Mouse (Mus musculus) right cerebral cortex, adult 2 months (tissue): ENCODE measurements around the gene Gm49387.
A peak's percentile ranks its signal among the peaks of the same experiment; 100 is the strongest.
"Not testable (repeated sequence)": the region's sequence is repeated elsewhere in the genome, so short reads cannot be mapped to it uniquely, and the experiment has no call there.

Experiments
- DNase-seq, 2 experiments: peaks; one replicate each; pipeline ENCODE4 v3.0.0; 2021 to 2022; ENCODE audit warnings: low spot score in 2 of 2

Gene Gm49387

GRCm38 (mm10) chr14:31640890-31641505, 320 bp upstream of the Gm49387 start, which contains the start of the genes Btd and Hacl1:
Gene Btd (plus strand): TSS chr14:31641028.
Gene Hacl1 (minus strand): TSS chr14:31641286.
- DNase-seq = peak; percentile 87 to 88

DNA sequence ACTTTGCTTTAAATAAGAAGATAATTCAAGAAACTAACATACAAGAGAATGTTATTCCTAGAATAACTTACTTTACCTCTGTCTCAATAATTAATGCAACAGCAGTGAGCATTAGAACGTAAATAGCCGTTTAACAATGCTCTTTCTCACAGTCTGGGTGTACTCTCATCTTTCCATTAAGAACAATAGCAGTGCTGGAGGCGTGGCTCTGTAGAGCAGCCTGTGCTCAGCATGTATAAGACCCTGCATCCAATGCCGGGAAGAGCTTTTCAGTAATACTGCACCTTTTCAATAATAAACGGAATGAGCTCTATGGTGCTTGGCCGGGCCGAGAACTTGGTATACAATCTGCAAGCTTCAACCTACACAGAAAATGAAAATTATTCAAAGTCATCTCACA, 10.0 kb downstream of the Gm49387 start:
- DNase-seq = no peak

- peak; percentile 58 for DNase-seq
Observed at GRCm38 (mm10) chr14:31622748-31623147, 17.9 kb downstream of the Gm49387 start.

GRCm38 (mm10) chr14:31620591-31621223, 20.0 kb downstream of the Gm49387 start:
- no peak for DNase-seq

GRCm38 (mm10) chr14:31617997-31618396, 22.7 kb downstream of the Gm49387 start:
- DNase-seq = no peak

DNA sequence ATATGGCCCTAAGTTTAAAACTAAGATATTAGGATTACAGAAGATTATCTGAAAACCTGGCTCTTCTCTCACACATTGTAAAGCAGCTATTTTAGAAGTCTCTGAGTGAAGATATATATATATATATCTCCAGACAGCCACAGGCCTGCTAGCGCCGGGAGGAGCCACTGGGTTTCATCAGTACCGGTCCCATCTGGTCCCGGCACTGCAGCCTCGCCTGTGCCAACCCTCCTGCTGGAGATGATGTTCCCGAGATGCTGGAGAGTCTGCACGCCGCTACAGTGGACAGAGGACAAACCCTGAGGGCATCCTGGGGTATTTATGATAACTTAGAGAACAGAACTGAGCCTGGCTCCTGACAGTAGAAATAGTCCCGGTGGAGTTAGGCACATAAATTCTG, 23.5 kb downstream of the Gm49387 start:
- peak; percentile 15 for DNase-seq

DNA sequence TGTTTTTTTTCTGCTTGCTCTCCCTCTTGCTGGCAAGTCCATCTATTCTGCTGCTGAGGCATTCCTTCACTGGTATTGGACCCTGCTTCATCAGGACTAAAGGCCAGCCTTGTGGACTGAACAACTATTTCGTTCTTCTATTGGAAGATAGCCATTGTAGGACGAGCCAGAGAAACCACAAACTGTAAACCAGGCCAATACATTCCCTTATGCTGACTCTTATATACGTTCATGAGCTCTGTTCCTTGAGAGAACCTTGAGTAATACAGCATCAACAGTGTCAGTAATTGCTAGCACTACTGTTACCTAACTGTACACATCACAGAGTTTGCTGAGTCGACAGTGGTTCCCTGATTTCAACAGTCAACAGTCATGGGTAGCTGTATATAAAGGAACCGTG, 27.0 kb downstream of the Gm49387 start:
- no peak for DNase-seq

DNA sequence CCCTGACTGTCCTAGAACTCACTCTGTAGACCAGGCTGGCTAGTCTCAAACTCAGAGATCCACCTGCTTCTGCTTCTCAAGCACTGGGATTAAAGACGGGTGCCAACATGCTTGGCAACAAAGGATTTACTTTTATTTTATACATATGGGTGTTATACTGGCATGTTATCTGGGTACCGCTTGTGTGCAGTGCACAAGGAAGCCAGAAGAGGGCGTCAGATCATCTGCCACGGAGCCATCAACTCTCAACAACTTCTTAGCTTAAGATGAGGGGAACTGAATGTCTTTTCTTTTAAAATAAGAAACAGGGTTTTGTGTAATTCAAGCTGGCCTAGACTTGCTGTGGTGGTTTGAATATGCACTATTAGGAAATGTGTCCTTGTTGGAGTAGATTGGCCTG, 28.7 kb downstream of the Gm49387 start:
- DNase-seq = no peak

GRCm38 (mm10) chr14:31605514-31605913, 35.2 kb downstream of the Gm49387 start:
- no peak for DNase-seq

DNA sequence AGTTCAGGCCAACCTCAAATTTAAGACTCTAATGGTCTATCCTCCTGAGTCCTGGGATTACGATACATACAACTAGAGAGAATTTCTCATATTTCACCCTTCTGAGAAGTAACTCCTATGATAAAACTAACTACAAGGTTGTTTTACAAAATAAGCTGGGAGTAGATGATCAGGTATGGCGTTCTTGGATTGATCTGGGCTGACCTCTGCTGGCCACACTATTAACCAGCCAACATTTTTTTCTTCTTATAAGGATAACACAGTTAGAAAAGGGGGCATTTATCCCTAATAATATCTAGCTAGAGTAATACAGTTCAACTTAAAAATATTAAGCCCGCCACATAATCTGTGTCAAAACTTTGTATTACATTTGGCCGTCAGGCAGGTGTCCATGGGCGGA, 35.8 kb downstream of the Gm49387 start:
- DNase-seq = peak; percentile 30 to 44

- DNase-seq = not testable (repeated sequence)
Observed at GRCm38 (mm10) chr14:31602616-31602979, 38.1 kb downstream of the Gm49387 start.

- DNase-seq = no peak
Observed at GRCm38 (mm10) chr14:31601908-31602615, 38.6 kb downstream of the Gm49387 start.

GRCm38 (mm10) chr14:31597446-31597845, 43.2 kb downstream of the Gm49387 start:
- no peak for DNase-seq

GRCm38 (mm10) chr14:31596408-31596807, 44.3 kb downstream of the Gm49387 start:
- DNase-seq = no peak

- no peak for DNase-seq
Observed at GRCm38 (mm10) chr14:31594693-31595092, 46.0 kb downstream of the Gm49387 start.

GRCm38 (mm10) chr14:31593036-31593435, 47.6 kb downstream of the Gm49387 start:
- DNase-seq = no peak

GRCm38 (mm10) chr14:31591243-31591642, 49.4 kb downstream of the Gm49387 start, which contains the start of gene Colq:
Gene Colq (minus strand): TSS chr14:31591343.
- DNase-seq = no peak

GRCm38 (mm10) chr14:31586451-31586850, 54.2 kb downstream of the Gm49387 start:
- DNase-seq = no peak

- DNase-seq = no peak
Observed at GRCm38 (mm10) chr14:31583082-31583481, 57.6 kb downstream of the Gm49387 start.

- DNase-seq = no peak
Observed at GRCm38 (mm10) chr14:31577966-31578735, 62.5 kb downstream of the Gm49387 start.

GRCm38 (mm10) chr14:31576846-31577697, 63.6 kb downstream of the Gm49387 start:
- no peak for DNase-seq
